Mouse (Mus musculus) limb, embryonic 10.5 days (tissue): ENCODE data around the gene Enox2. TPM values are rescaled to one million over a fixed set of nuclear protein-coding genes. Genes with fewer than 3 reads are reported as not detected.

ENCODE experiments used
- polyA plus RNA-seq: library from polyadenylated mRNA; unstranded; fragments of >200 nt; fragmentation: Nextera tagmentation; extraction: Ambion mirVana; gene quantifications from 2 replicates; pipeline ENCODE4 v1.2.1, GENCODE M21; 2016

The Enox2 gene
- polyA plus RNA-seq, 1 experiment from 2014 or later, result 5.9 TPM

Other genes with a start within 250 kb of the Enox2 start
- 0.34 and 0.73 TPM in 2 replicates for gene Arhgap36, start 175.7 kb upstream of the Enox2 start, polyA plus RNA-seq